Mouse (Mus musculus) right cerebral cortex, postnatal 10 days (tissue): ENCODE results near the gene Olfr1166.
"Not testable (repeated sequence)": the region's sequence is repeated elsewhere in the genome, so short reads cannot be mapped to it uniquely, and the experiment has no call there.

ENCODE experiments used
- DNase-seq, 2 experiments: peaks; one replicate each; pipeline ENCODE4 v3.0.0; 2021; ENCODE audit warnings: low spot score in 2 of 2

Olfr1166 gene

DNA sequence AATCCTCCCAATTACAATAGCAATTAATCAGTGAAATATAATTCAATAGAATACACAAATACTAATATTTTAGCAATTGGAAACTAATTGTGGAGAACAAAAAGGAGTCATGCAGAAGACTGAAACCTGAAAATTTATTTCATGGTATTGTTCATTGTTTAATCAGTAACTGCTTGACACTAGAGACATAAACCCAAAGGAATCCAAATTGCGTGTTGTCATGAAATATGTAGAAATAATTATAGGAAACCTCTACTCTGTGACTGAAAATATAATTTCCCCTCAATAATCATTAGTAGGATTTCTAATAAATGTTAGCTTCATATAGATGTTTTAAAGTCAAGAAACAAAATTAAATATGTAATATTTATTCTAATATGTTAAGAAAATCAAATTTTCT lies at the start of gene Olfr1166:
Gene Olfr1166 (minus strand): TSS at position 101 of the 400 bp plus-strand sequence.
- DNase-seq: no peak

DNA sequence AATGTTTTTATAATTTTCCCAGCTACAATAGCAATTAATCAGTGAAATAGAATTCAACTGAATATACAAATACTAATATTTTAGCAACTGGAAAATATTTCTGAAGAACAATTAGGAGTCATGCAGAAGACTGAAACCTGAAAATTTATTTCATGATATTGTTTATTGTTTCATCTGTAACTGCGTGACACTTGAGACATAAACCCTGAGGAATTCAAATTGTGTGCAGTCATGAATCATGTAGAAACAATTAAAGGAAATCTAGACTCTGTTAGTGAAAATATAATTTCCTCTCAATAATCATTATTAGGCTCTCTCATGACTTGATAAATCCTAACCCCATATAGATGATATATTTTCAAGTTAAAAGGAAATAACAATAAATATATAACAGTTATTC lies 27.0 kb upstream of the Olfr1166 start, which contains the start of gene Olfr1167:
Gene Olfr1167 (minus strand): TSS at position 101 of the 400 bp plus-strand sequence.
- DNase-seq: not testable (repeated sequence)

DNA sequence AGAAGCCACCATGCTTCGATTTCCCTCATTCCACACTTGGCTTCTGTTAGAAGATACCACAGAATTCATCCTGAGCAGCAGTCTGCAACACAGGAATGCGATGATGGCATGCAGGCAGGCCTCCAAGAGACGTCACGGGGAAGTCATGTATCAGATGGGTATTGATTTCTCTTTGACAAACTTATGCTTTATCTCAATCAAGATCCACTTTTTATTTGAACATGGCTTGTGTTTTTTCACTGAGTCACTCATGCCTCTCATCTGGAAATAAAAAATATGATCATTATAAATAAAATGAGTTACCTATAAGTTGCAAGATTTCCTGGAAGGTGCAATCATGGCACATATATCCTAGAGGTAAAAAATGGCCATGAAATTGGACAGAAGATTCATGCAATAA lies 34.2 kb downstream of the Olfr1166 start, which contains the start of gene Olfr1164:
Gene Olfr1164 (minus strand): TSS at position 101 of the 400 bp plus-strand sequence.
- no peak for DNase-seq
